Mouse (Mus musculus) brain, adult 2 months (tissue): ENCODE measurements around the gene D6Ertd527e.
"Not testable (repeated sequence)": the region's sequence is repeated elsewhere in the genome, so short reads cannot be mapped to it uniquely, and the experiment has no call there.

ENCODE experiments used
- DNase-seq: peaks from one replicate; pipeline ENCODE4 v3.0.0; 2011; ENCODE audit warnings: low read depth, low spot score

D6Ertd527e gene

DNA sequence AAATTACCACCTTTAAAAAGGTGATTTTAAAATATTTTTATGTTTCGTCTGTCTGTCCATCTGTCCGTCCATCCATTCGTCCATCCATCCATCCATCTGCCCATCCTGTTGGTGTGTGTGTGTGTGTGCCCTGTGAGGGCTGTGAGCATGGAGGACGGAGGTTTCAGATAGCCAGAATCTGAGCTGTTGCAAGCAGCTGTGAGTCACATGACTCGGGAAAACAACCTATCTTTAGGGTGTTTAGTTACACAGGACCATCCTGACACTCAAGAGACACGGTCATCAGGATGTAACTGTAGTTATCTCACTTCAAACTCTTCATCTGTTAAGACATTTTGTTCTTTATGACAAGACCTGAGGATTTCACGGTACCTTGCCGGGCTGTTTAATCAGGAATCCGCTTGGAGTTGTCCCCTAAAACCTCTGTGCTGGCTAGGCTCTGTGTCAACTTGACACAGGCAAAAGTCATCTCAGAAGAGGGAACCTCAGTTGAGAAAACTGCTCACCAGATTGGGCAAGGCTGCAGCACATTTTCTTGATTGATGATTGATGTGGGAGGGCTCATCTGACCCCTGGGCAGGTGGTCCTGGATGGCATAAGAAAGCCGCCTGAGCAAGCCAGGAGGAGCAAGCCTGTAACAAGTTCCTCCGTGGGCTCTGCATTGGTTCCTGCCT is at the start of gene D6Ertd527e:
D6Ertd527e (plus strand) TSS at position 624 of the 674 bp plus-strand sequence.
- DNase-seq = no peak

DNA sequence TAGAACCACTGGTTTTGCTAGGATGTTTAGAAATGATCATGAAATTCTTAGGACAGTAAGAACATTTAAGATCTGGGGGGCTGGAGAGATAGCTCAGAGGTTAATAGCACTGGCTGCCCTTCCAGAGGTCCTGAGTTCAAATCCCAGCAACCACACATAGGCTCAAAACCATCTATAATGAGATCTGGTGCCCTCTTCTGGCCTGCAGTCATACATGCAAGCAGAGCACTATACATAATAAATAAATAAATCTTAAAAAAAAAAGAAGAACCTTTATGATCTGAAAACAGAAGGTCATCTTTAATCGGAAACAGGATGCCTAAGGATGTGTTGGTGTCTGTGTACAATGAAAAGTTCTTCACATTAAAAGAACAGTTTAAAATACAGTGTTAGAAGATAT is 44.8 kb upstream of the D6Ertd527e start:
- no peak for DNase-seq

DNA sequence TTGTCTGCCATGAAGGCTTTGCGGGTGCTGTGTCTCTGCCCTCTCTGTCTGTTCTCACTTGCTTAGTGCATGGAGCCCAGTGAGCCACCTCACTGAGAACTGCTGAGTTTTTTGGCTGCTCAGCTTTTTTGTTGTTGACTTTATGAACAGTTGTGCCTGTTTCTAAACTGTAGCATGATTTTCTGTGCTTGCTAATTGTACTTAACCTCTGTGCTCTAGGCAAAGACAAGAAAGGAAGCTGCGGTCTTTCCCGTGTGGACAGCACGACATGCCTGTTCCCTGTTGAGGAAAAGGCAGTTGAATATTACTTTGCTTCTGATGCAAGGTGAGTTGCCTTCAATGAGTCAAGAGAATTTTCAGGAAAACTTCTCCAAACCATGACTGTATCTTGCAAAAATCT is 41.0 kb upstream of the D6Ertd527e start:
- DNase-seq = no peak

DNA sequence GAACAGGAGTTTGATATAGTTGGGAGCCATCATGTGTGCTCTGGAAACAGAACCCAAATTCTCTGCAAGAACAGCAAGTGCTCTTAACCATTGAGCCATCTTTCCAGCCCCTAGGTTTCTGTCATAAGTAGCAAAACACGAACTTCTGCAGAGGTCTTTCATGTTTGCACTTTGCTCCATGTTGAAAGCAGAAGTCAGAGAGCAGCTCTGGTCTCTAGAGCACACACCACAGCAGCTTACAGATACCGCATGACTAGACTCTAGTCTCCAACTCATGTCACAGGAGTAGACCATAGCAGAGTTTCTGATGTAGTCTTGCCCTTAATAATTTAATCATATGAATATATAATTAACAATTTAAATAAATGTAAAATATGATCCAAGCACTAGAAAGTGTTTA is 36.3 kb upstream of the D6Ertd527e start:
- DNase-seq = no peak

DNA sequence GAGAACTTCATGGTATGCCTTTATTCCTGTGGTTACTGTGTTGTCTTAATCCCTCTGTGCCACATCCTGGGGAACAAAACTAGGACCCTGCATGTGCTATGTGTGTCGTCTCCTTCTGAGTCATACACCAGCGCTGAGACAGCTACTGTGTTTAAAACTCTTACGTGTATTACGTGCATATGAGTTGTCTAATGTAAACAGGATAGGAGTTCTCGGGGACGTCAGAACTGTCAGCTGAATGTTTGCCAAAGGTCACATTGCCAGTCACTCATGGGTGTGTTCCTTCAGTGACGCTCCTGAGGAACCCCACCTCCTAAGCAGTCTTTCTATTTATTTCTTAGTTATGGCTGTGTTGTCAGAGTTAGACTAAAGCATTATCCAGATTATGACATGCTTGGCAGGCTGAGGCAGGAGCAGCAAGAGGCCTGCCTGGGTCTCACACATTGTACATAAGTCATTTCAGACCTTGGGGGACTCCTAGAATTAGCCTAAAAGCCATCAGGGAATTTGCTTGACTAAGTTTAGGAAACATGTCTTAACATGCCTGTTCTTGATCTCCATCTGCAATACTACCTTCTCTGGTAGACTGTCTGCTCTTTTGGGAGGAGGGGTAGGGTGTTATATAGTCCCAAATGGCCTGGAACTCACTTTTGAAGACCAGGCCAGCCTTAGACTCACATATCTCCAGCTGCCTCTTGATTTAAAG is 35.2 kb upstream of the D6Ertd527e start:
- DNase-seq = no peak

DNA sequence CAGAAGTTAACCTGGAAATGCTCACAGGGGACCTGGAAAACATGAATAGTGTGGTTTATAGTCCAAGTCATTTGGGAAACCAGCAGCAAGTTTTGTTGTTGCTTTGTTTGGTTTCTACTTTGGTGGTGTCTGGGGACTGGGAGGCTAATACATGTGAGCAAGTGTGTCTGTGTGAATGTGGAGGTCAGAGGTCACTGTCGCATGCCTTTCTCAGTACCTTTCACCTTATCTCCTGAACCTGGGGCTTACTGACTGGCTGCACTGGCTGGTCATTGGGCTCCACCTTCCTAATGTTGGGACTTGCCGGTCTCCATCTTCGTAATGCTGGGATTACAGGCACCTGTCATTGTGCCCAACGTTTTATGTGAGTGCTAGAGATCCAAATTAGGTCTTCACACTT is 33.9 kb upstream of the D6Ertd527e start:
- no peak for DNase-seq

DNA sequence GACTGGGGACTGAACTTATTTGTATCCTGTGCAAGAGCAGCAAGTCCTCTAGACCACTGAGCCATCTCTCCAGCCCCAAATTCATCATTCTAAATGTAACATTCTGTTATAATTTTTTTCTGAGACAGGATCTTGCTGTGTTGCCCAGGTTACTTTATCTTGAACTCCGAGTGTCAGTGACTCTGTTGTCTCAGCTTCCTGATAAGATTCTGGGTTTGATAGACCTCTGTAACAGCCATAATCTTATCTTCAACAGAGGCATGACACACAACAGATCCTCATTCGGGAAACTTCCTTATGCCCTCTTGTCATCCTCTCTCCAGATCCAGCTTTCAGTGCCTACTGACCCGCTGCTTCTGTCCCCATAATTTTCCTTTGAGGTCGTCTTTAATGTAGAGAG is 31.8 kb upstream of the D6Ertd527e start:
- DNase-seq = no peak

DNA sequence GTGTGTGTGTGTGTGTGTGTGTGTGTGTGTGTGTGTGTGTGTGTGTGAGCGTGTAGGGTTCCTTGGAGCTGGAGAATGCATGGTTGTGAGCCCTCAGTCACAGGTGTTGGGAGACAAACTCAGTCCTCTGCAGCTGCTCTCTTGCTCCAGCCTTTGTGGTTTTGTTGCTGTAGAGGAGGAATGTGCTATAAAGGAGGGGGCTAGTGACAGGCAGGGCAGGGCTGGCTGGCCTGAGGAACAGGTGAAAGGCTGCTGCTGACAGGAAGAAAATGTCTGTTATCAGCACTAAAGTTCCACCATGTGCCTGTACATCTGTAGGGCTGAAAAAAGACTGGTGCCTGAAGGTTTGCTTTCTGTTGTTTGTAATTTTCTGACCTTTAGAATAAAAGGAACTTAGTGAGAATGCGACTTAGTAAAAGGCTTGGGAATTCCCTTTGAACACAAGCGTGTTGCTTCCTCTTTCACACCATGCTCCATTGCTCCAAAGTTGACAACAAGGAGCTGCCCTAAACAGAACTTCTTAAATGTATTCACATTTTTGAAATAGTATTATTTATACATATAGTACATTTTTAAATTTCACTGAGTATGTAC is 29.4 kb upstream of the D6Ertd527e start:
- DNase-seq = no peak

DNA sequence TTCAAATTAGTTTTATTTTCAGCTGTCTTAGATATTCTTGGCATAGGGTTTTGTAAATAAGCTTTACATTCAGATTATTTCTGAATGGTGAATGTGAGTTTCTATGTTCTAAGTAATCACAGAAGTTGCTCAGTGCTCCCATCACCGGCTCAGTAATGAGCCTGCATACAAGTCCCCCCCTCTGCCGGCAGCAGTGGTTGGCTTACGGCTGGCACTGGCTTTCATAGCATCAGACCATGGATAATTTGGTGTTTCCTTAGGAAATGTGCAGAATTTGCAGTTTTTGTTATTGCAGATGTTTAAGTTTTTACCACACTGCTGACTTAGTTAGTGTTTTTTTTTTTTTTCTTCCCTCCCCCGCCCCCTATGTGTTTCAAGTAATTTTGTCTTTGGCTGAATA is 25.1 kb upstream of the D6Ertd527e start:
- no peak for DNase-seq

DNA sequence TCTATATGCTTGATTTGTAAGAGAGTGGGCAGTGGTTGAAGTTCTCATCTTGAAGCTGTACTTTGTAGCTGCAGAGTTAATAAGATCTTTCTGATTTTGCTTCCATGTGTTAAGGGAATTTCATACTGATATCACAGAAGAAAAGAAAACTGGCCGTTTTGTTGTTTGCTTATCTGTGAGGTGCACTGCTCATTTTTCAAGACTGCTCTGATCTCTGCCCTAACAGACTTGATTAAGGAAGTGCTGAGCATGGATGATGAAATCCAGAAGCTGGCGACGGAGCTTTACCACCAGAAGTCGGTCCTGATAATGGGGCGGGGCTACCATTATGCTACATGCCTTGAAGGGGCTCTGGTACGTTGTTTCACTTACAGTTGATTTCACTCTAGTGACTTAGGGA is 19.5 kb upstream of the D6Ertd527e start:
- no peak for DNase-seq

DNA sequence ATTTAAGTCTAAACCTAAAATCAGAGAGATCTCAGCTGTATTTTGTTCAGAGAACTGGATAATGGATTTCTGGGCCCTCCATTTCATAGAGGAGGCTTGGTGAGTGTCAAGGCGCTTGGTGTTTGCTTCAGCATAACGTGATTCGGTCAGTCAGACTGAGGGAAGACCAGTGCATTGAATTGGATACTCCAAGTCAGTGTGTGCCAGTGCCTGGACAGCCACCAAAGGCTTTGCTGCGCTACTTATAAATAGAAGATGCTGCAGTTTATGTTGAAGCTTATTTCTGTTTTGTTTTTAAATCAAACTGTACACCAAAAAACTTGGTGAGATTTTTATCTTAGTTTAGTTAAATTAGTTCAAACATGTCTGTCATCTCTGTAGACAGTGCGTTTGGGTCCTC is 16.2 kb upstream of the D6Ertd527e start:
- DNase-seq = no peak

DNA sequence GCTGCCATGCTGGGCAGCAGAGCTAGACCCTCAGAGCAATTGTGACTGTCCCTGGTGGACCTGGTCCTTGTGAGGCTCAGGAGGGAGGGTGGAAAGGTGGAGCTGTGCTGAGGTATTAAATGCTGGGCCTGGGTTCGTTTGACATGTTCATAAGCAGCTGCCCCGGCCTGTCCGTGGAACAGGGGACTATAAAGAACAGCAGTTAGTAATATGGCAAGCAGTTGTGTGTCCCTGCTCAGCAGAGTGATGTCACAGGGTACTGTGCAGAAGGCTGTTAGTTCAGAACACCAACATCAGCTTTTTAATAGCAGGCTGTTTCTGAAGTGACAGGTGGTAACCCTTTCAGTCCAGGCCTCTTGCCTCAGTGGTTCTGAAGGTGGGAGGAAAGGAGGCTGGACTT is 13.7 kb upstream of the D6Ertd527e start:
- DNase-seq = no peak

DNA sequence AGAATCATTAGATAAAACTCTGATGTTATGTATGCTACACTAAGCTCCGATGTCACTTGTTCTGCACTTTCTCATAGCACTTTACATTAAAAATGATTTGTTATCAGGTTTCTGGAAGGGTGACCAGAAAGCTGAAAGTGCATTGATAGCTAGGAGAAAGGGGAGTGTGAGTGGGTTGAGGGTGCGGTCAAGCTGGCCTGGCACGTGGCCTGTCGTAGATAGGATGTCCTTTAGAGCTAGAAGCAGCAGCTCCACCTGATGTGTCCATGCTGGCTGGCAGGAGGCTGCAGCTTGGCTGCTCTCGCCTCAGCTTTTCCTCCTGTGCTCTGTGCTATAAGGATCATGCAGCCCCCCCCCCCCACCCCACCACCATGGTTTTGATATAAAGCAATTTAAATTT is 12.1 kb upstream of the D6Ertd527e start:
- DNase-seq = no peak

DNA sequence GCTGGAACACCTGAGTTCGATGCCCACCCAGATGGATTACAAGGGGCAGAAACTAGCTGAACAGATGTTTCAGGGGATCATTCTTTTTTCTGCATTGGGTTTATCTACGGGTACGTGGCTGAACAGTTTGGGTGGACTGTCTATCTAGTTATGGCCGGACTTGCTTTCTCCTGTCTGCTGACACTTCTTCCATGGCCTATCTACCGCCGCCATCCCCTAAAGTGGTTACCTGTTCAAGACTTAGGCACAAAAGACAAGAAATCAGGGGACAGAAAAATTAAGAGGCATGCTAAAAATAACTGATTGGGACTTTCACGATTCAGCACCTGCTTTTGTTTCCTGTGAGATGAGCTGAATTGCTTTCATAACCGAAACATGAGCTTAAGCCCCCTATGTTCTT is 10.9 kb upstream of the D6Ertd527e start:
- DNase-seq = not testable (repeated sequence)

DNA sequence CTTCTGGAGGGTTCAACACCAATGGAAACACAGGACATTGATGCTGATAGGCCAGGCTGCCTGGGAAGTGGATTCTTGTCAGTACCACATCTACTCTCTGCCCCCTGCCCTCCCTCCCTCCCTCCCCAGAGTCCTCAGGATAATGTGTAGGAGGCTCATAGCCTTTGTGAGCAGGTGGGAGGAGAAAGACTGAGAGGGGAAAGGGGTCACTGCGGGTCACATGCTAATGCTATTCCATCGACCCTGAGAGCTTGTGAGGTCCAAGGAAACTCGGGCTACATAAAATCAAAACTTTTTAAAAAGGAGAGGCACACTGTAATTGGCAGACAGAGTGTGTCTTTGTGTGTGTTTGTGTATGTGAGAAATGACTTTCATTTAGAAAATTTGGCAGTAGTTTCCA is 5.3 kb upstream of the D6Ertd527e start:
- DNase-seq = no peak

DNA sequence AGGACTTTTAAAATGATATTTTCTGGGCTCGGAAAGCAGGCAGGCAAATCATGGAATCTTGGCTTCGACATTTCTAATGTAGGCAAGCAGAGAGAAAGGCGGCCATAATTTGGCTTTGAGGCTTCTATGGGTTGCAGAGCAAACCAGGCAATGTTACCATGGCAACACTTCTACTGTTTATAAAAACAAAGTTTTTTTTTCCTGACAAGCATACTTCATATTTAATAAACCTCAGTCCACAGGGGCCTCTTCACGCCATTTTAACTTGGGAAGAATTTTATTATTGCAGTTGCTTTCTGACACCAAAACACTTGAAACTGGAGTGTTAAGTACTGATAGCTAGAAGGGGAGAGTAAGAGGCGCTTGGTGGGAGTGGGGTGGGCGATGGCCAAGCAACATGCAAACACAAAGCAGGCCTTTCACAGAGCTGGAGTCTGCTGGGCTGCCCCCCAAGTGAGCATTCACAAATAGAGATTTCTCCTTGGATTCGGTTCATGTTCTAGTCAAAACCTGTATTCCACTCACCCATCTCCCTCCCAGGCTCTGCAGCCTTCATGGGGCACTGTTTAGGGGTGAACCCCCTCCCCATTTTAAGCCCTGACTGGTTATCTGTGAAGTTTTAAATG is 4.8 kb upstream of the D6Ertd527e start:
- peak; percentile 31 for DNase-seq

DNA sequence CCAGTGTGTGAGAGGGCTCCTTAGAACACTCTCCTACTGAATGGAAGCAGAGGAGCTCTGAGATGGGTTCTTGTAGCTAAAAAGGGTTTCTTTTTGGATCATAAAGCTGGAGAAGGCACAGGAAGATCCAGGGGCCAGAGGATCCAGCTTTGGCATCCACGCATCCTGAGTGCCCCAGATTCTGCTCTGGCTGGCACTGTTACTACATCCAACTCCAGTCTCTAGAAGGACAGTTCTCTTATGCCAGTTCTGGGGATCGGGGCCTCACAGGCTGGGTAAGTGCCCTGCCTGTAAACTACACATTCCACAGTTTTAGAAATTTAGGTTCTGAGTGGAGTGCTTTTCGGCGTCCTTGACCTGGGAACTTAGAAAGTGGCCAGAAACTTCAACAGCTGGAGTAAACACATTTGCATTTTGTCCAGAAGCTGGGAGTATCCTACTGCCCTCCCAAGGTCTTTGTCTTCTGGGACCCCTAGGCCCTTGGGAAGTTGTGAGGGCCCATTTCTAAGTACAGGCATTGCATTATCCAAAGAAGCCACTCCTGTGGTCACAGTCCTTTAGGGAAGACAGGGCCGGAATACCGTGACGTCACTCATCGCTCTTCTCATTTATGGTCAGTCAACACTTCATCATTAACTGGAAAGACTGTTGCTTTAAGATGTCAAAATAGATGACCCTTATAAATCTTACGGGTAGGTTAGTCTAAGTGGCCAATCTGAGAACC is 4.1 kb upstream of the D6Ertd527e start:
- DNase-seq = peak; percentile 30

DNA sequence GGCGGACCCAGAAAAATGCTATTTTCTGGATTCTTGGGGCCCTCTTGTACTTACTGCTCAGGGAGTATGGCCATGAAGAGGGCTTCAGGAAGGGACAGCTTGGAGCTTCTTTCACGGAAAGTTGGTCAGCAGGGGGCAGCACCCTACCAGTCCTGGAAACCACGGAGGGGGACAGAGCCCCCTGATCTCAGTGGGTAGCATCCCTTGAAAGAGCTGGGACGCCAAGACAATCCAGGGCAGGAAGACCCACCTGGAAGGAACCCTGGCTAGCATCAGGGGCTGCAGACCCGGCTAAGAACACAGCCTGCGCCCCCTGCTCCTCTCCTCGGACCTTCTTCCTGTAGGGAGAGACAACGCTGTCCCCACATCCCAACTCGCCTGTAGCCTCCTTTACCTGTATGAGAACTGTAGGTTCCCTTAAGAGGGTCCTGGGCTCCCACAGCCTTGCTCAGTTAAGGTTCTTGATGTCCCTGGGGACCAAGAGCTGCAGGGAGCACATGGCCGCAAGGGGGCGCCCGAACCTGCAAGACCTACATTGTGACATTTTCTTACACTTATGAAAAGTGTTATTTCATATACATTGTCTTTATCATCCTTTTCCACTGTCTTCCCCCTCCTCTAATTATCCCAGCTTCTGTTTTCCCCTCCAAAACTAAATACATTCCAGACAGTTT is 3.1 kb upstream of the D6Ertd527e start:
- DNase-seq = peak; percentile 91

DNA sequence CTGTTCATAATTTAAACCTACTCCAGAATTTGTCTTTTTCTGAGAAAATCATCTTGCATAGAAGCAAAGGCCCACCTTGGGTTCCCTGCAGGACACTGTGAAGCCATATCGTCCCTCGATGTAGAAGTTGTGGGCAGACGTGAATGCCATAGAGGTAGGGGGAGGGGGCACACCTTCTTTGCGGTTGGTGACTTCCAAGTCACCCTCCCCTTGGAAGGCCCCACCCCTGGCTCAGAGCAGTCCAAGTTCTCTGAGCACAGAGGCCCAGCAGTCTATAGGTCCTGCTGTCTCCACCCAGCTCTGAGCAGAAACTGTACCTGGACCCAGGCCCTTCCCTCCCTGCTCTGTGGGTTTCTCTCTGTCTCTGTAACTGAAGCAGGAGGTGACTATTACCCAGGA is 2.6 kb upstream of the D6Ertd527e start:
- no peak for DNase-seq

DNA sequence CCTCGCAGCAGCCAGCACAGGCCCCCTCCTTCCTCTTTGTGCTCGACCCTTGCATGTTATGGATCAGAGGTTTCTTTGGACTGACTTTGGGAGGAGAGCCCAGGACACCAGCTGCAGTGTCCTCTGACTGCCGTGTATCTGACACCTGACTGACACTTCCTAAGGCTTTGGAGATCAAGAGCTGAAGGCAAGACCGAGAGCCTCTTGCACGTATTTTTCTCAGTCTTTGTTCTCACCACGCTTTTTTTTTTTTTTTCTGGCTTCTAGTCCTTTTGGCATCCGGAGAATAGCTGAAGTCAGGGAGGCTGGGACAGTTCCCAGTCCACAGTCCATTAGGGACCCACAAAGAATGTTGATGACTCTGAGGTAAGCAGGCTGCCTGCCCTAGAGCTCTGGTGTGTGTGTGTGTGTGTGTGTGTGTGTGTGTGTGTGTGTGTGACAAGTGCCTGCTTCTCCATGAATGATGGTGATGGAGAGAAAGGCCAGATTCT is 2.1 kb upstream of the D6Ertd527e start:
- peak; percentile 20 for DNase-seq

DNA sequence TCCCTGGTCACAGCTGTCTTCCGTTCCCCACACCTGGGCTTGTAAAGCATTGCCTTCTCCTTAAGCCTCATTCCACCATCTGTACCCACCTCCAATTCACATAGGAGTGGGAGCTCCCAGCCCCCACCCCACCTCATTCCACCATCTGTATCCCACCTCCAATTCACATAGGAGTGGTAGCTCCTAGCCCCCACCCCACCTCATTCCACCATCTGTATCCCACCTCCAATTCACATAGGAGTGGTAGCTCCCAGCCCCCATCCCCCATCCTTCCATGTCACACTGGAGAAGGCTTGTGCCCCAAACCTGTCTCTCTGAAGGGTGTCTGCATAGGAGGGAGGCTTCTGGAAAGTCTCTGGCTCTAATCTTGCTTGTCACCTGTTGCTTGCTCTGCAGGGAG is 1.2 kb upstream of the D6Ertd527e start:
- DNase-seq = no peak
